ENCODE assay signal across 8 mouse cellular contexts in genomic region chr5:143464757-143465118, GRCm38 (mm10). TPM values are rescaled to one million over a fixed set of nuclear protein-coding genes. Genes with fewer than 3 reads are reported as not detected.
DNase-seq lines count a peak whose midpoint lies in the region; ATAC-seq lines count a peak whose summit lies in the region.

No protein-coding gene starts in this region.

- WGBS in kidney, embryonic 14.5 days: under 1% methylated on average over 20 of the region's 20 CpGs
- under 1% methylated on average over 20 of the region's 20 CpGs for WGBS in midbrain, embryonic 14.5 days

- H3K27me3 ChIP-seq in kidney, embryonic 14.5 days (ENCODE audit: control insufficient read depth, insufficient read depth, low read length): no peaks in the 10 kb centered on the region
- H3K27me3 ChIP-seq in midbrain, embryonic 14.5 days (ENCODE audit: control insufficient read depth, insufficient read depth, low read length): no peaks in the 10 kb centered on the region

- intact Hi-C loops in left cerebral cortex, postnatal 14 days (cut with DNase I): loop anchor here (5.0 kb wide), 1 partner anchor 62 kb away; the partner anchor contains the start of gene Kdelr2
- intact Hi-C loops in left cerebral cortex, postnatal 10 days (cut with DNase I): no loop called here

- H3K27ac ChIP-seq in kidney, embryonic 14.5 days (ENCODE audit: low read depth, low read length): no peak overlapping the region
- H3K27ac ChIP-seq in brown adipose tissue, adult 24 weeks (replicated peaks; ENCODE audit: low read depth, low read length): no peak overlapping the region
- H3K27ac ChIP-seq in midbrain, embryonic 14.5 days (replicated peaks; ENCODE audit: low read depth, low read length): peak overlapping the region; percentile 77

- no peaks in the 10 kb centered on the region for H3K9me3 ChIP-seq in kidney, embryonic 14.5 days (ENCODE audit: control insufficient read depth, low read length)
- no peaks in the 10 kb centered on the region for H3K9me3 ChIP-seq in midbrain, embryonic 14.5 days (ENCODE audit: control insufficient read depth, low read length)

- peak overlapping the region; percentile 55 for H3K4me3 ChIP-seq in kidney, embryonic 14.5 days (ENCODE audit: low read length)
- H3K4me3 ChIP-seq in brown adipose tissue, adult 24 weeks (ENCODE audit: insufficient read depth, low read depth, low read length): peak overlapping the region; percentile 65
- H3K4me3 ChIP-seq in midbrain, embryonic 14.5 days (replicated peaks; ENCODE audit: low read depth, low read length): peak overlapping the region; percentile 78

- peak overlapping the region; percentile 55 for H3K9ac ChIP-seq in kidney, embryonic 14.5 days (ENCODE audit: low read depth, low read length)
- peak overlapping the region; percentile 78 for H3K9ac ChIP-seq in midbrain, embryonic 14.5 days (replicated peaks; ENCODE audit: low read length)

- 0 out of 2 replicates have a peak, but pooled peaks cover 7% of the 10 kb centered on the region for H3K4me1 ChIP-seq in kidney, embryonic 14.5 days (ENCODE audit: control insufficient read depth, insufficient read depth, low read length)
- H3K4me1 ChIP-seq in brown adipose tissue, adult 24 weeks (ENCODE audit: control insufficient read depth, insufficient read depth, insufficient read length, low read length): peaks cover 3% of the 10 kb centered on the region; the same call in 1 of the 2 replicates
- H3K4me1 ChIP-seq in midbrain, embryonic 14.5 days (ENCODE audit: control insufficient read depth, insufficient read depth, low read length): peaks cover 15% of the 10 kb centered on the region

- H3K4me2 ChIP-seq in kidney, embryonic 14.5 days (replicated peaks; ENCODE audit: low read depth, low read length): peak overlapping the region; percentile 96
- H3K4me2 ChIP-seq in midbrain, embryonic 14.5 days (ENCODE audit: low read length): peak overlapping the region; percentile 83

- no peak for DNase-seq in kidney, adult 18-20 months
- no peak for DNase-seq in midbrain, embryonic 14.5 days
- DNase-seq in layer of hippocampus, adult 9-11 months: no peak
- DNase-seq in left cerebral cortex, postnatal 14 days (ENCODE audit: low spot score in 2 of 2): no peak
- no peak for DNase-seq in left cerebral cortex, postnatal 10 days (ENCODE audit: extremely low spot score in 1 of 2, low spot score in 2 of 2)

- peak; percentile 53 for ATAC-seq in kidney, embryonic 14.5 days (ENCODE audit: low FRiP score, low TSS enrichment)
- peak; percentile 42 for ATAC-seq in inflammation-experienced regulatory T-cells, adult 6 months
- ATAC-seq in midbrain, embryonic 14.5 days (ENCODE audit: low FRiP score, low TSS enrichment): peak; percentile 68; the same call in 1 of the 2 replicates

- H3K36me3 ChIP-seq in kidney, embryonic 14.5 days (ENCODE audit: control insufficient read depth, insufficient read depth, low read length): 0 out of 2 replicates have a peak, but pooled peaks cover 4% of the 10 kb centered on the region
- H3K36me3 ChIP-seq in midbrain, embryonic 14.5 days (ENCODE audit: control insufficient read depth, insufficient read depth, low read length): peaks cover 22% of the 10 kb centered on the region

RNA-seq across cellular contexts. Expression of gene Daglb, which starts 0.4 kb away (rescaled TPM):
- 5.4 and 7.2 TPM in 2 replicates for polyA plus RNA-seq in kidney, embryonic 14.5 days (2014; fragmentation: Nextera tagmentation; extraction: Ambion mirVana)
- polyA plus RNA-seq in brown adipose tissue, adult 24 weeks (2012; ENCODE audit: insufficient read depth, insufficient read length, missing spikeins): 3.7 and 4.8 TPM in 2 replicates
- polyA plus RNA-seq in inflammation-experienced regulatory T-cells, adult 6 months (2017; shearing (Covaris generic)): 10 to 100 TPM in 2 of 3 experiments, 1 to 10 TPM in 1; 9.5 to 13.0 (median 12.7) TPM
- polyA plus RNA-seq in midbrain, embryonic 14.5 days (2014; fragmentation: Nextera tagmentation; extraction: Ambion mirVana): 17.6 and 17.8 TPM in 2 replicates
- 10 to 100 TPM; 24.8 to 25.7 TPM for total RNA-seq in left cerebral cortex, postnatal 14 days (2021)
- 10 to 100 TPM; 20.2 to 21.8 TPM for total RNA-seq in left cerebral cortex, postnatal 10 days (2021)
